Mouse (Mus musculus) neural tube, embryonic 14.5 days (tissue): ENCODE results near the gene Car10. TPM values are rescaled to one million over a fixed set of nuclear protein-coding genes. Genes with fewer than 3 reads are reported as not detected.

Experiments used
- ATAC-seq: fragments of 200-750 bp; cut with Nextera tagmentation; 2 replicates; pipeline ENCODE4 v1.8.0; 2017; ENCODE audit warnings: low read depth, mild to moderate bottlenecking, moderate TSS enrichment, moderate library complexity
- H3K27ac ChIP-seq: fragments of 300-500 bp; sonication (generic); 2 replicates; pipeline ENCODE4 v1.5.1; 2014; ENCODE audit warnings: low read depth, mild to moderate bottlenecking, control low read depth, low read length, moderate library complexity, mixed read lengths
- H3K27me3 ChIP-seq: fragments of 300-500 bp; sonication (generic); 2 replicates; pipeline ENCODE4 v1.6.1; 2014; ENCODE audit warnings: low read length; ENCODE audit not compliant: control insufficient read depth, insufficient read depth
- H3K36me3 ChIP-seq: fragments of 300-500 bp; sonication (generic); 2 replicates; pipeline ENCODE4 v1.6.1; 2014; ENCODE audit warnings: low read length, mixed read lengths; ENCODE audit not compliant: control insufficient read depth, insufficient read depth
- H3K4me1 ChIP-seq: fragments of 300-500 bp; sonication (generic); 2 replicates; pipeline ENCODE4 v1.6.1; 2014; ENCODE audit warnings: low read length; ENCODE audit not compliant: control insufficient read depth, insufficient read depth
- H3K4me2 ChIP-seq: fragments of 300-500 bp; sonication (generic); 2 replicates; pipeline ENCODE4 v1.6.1; 2014; ENCODE audit warnings: mild to moderate bottlenecking, low read depth, low read length, control low read depth
- H3K4me3 ChIP-seq: fragments of 300-500 bp; sonication (generic); 2 replicates; pipeline ENCODE4 v1.5.1; 2014; ENCODE audit warnings: low read depth, low read length, control low read depth, mixed read lengths
- H3K9ac ChIP-seq: fragments of 300-500 bp; sonication (generic); replicated peaks from 2 replicates; pipeline ENCODE4 v1.6.1; 2014; ENCODE audit warnings: low read depth, mild to moderate bottlenecking, control low read depth, low read length, mixed read lengths
- H3K9me3 ChIP-seq: fragments of 300-500 bp; sonication (generic); 2 replicates; pipeline ENCODE4 v1.6.1; 2016; ENCODE audit warnings: low read length; ENCODE audit not compliant: control insufficient read depth
- WGBS: fragments of 180-500 bp; shearing (Covaris S2); extraction: QIAGEN DNeasy Blood & Tissue Kit; methylation state at CpG from one replicate; pipeline ENCODE4 v1.1.7; 2014; 5-methylcytosine and 5-hydroxymethylcytosine counted together
- polyA plus RNA-seq: library from polyadenylated mRNA; unstranded; fragments of >200 nt; fragmentation: Nextera tagmentation; extraction: Ambion mirVana; gene quantifications from 2 replicates; pipeline ENCODE4 v1.2.1, GENCODE M21; 2014

Gene Car10
- polyA plus RNA-seq, 1 experiment from 2014 or later: 78.8 TPM

GRCm38 (mm10) chr11:93548904-93549303 lies 451.1 kb downstream of the Car10 start:
- Histone ChIP-seq H3K9ac (no peak overlapping the region), H3K4me1 (0 out of 2 replicates have a peak, but pooled peaks cover 2% of the 10 kb centered on the region), H3K27ac (no peak overlapping the region), H3K4me2 (no peak overlapping the region), H3K36me3 (no peaks in the 10 kb centered on the region), H3K4me3 (no peak overlapping the region), H3K27me3 (no peaks in the 10 kb centered on the region), H3K9me3 (no peaks in the 10 kb centered on the region)
- peak; percentile 56; the same call in 1 of the 2 replicates for ATAC-seq
- WGBS: 27% methylated on average over 5 of the region's 5 CpGs

GRCm38 (mm10) chr11:93550908-93551307 lies 453.1 kb downstream of the Car10 start:
- WGBS: 10% methylated on average over 3 of the region's 3 CpGs
- H3K27me3 ChIP-seq: no peaks in the 10 kb centered on the region
- H3K4me1 ChIP-seq: 0 out of 2 replicates have a peak, but pooled peaks cover 2% of the 10 kb centered on the region
- no peaks in the 10 kb centered on the region for H3K36me3 ChIP-seq
- H3K4me2 ChIP-seq: no peak overlapping the region
- H3K9me3 ChIP-seq: no peaks in the 10 kb centered on the region
- H3K27ac ChIP-seq: no peak overlapping the region
- no peak for ATAC-seq
- H3K4me3 ChIP-seq: no peak overlapping the region
- no peak overlapping the region for H3K9ac ChIP-seq

- Histone ChIP-seq H3K4me1 (0 out of 2 replicates have a peak, but pooled peaks cover 8% of the 10 kb centered on the region), H3K36me3 (no peaks in the 10 kb centered on the region), H3K4me3 (no peak overlapping the region), H3K9ac (no peak overlapping the region), H3K27ac (0 out of 2 replicates have a peak overlapping the region, but pooled peaks have one; percentile 10), H3K9me3 (no peaks in the 10 kb centered on the region), H3K27me3 (no peaks in the 10 kb centered on the region), H3K4me2 (no peak overlapping the region)
- ATAC-seq: no peak
- 86% methylated on average over 3 of the region's 3 CpGs for WGBS
Measured at GRCm38 (mm10) chr11:93559118-93559517, 461.3 kb downstream of the Car10 start.

GRCm38 (mm10) chr11:93560570-93560969 lies 462.7 kb downstream of the Car10 start:
- Histone ChIP-seq H3K36me3 (no peaks in the 10 kb centered on the region), H3K27ac (peak overlapping the region; percentile 81; the same call in 1 of the 2 replicates), H3K9ac (no peak overlapping the region), H3K4me3 (no peak overlapping the region), H3K4me1 (0 out of 2 replicates have a peak, but pooled peaks cover 8% of the 10 kb centered on the region), H3K4me2 (no peak overlapping the region), H3K9me3 (no peaks in the 10 kb centered on the region), H3K27me3 (no peaks in the 10 kb centered on the region)
- ATAC-seq: peak; percentile 91
- 30% methylated on average over 7 of the region's 7 CpGs for WGBS

DNA sequence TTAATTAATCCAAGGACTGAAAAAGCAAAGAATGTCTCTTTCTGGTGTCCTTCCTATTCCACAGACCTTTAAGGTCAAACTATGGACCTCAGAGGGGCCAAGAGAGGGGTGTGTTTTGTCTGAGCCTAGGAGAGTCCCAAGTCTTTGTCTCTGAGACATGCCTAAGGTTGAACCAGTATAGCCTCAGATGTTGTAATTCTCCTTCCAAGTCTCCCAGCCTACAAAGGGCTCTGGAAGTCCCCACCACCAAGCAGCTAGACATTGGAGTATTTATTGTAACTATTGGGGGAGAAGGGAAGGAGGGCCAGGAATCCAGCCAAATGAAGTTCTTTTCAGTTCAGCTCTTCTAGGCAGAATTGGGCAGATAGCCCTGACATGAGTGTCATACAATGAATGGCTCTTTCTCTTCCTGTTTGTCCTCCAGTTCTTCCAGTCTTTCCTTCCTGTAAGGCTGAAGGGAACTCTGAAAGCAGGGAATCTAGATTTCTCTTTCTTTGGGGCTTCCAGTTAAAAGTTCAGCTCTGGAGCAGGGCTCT lies 464.6 kb downstream of the Car10 start:
- no peak overlapping the region for H3K4me3 ChIP-seq
- no peaks in the 10 kb centered on the region for H3K27me3 ChIP-seq
- no peak for ATAC-seq
- no peak overlapping the region for H3K9ac ChIP-seq
- H3K9me3 ChIP-seq: no peaks in the 10 kb centered on the region
- H3K4me2 ChIP-seq: no peak overlapping the region
- H3K27ac ChIP-seq: no peak overlapping the region
- no peaks in the 10 kb centered on the region for H3K36me3 ChIP-seq
- 0 out of 2 replicates have a peak, but pooled peaks cover 8% of the 10 kb centered on the region for H3K4me1 ChIP-seq

DNA sequence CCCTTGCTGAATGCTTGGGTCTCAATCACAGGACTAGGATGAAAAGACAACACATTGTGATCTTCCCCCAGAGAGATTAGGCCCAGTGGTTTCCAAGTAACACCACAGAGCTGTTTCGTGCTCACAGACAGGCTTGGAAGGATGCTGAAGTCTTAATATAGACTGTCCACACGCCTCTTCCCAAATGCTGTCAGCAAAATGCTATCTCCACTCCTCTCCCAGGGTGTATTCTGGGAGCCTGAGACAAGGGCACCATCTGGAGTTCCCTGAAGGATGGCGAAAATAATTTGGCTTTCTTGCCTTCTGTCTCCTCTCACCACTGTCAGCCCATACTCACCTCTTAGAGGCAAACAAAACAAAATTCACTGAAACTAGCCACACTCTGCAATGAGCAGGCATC lies 467.9 kb downstream of the Car10 start:
- 82% methylated on average over 3 of the region's 3 CpGs for WGBS
- Histone ChIP-seq H3K36me3 (no peaks in the 10 kb centered on the region), H3K9me3 (no peaks in the 10 kb centered on the region), H3K4me1 (0 out of 2 replicates have a peak, but pooled peaks cover 5% of the 10 kb centered on the region), H3K4me3 (no peak overlapping the region), H3K27ac (no peak overlapping the region), H3K27me3 (no peaks in the 10 kb centered on the region), H3K9ac (no peak overlapping the region), H3K4me2 (no peak overlapping the region)
- no peak for ATAC-seq

DNA sequence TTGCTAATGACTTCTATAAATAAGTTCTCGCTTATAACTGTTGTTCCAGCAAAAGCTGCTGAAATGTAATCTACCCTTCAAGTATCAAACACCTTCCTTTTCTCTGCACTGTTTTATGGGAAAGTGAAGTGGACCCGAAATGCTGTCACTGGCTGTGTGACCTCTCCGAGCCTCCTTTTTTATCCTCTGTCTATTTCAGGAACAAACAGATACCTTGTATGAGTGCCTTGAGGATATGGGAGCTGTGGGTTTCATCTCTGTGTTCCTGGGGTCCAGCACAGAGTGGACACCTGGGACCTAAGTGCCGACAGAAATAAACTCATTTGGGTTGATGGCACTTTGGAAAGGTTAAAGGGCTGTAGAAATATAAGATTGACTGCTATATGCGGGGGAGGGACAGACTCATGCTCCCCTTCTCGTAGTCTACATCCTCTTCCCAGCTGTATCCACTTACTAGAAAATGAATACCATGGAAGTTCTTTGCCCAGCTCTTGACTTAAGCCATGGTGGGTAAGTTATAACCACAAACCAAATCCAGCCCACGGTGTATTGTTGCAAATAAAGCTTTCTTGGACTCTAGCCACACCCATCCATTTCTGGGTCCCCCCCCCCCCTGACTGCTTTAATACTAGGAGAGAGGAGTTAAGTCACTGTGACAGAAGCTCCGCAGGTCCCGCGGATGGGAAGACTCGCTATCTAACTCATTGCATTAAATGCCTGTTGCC lies 474.3 kb downstream of the Car10 start:
- H3K4me3 ChIP-seq: no peak overlapping the region
- H3K27ac ChIP-seq: no peak overlapping the region
- H3K9ac ChIP-seq: no peak overlapping the region
- WGBS: 81% methylated on average over 11 of the region's 11 CpGs
- no peaks in the 10 kb centered on the region for H3K9me3 ChIP-seq
- ATAC-seq: no peak
- no peaks in the 10 kb centered on the region for H3K36me3 ChIP-seq
- no peaks in the 10 kb centered on the region for H3K4me1 ChIP-seq
- H3K27me3 ChIP-seq: no peaks in the 10 kb centered on the region
- no peak overlapping the region for H3K4me2 ChIP-seq

DNA sequence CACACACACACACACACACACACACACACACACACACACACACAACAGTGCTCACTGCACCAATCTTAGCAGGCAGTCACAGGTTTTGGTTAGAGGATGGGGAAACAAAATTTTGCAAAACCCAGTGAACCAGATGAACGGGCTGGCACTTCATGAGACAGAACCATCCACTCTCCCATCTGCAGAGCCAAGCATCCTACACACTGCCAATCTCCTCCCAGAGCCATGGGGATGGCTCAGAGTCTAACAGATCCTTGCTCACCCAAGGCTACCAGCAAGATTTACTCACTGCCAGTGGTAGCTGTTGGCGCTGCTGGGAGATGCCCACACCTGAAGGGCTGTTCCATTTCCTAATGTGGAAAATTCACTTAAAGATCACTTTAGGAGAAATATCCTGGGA lies 479.6 kb downstream of the Car10 start:
- no peaks in the 10 kb centered on the region for H3K4me1 ChIP-seq
- 92% methylated on average over 2 of the region's 2 CpGs for WGBS
- no peaks in the 10 kb centered on the region for H3K36me3 ChIP-seq
- H3K9me3 ChIP-seq: no peaks in the 10 kb centered on the region
- ATAC-seq: no peak
- no peaks in the 10 kb centered on the region for H3K27me3 ChIP-seq
- no peak overlapping the region for H3K4me3 ChIP-seq
- H3K27ac ChIP-seq: no peak overlapping the region
- H3K4me2 ChIP-seq: no peak overlapping the region
- no peak overlapping the region for H3K9ac ChIP-seq

GRCm38 (mm10) chr11:93579626-93580025 lies 481.8 kb downstream of the Car10 start:
- WGBS: 96% methylated on average over 1 of the region's 1 CpGs
- Histone ChIP-seq H3K4me3 (no peak overlapping the region), H3K27ac (no peak overlapping the region), H3K4me2 (no peak overlapping the region), H3K9ac (no peak overlapping the region), H3K9me3 (no peaks in the 10 kb centered on the region), H3K36me3 (no peaks in the 10 kb centered on the region), H3K4me1 (no peaks in the 10 kb centered on the region), H3K27me3 (no peaks in the 10 kb centered on the region)
- no peak for ATAC-seq
